Mouse (Mus musculus) activated CD4-positive, CD25-positive, alpha-beta regulatory T cell, adult 9 weeks (primary cell): Measurements from ENCODE around the gene Btbd35f1. TPM values are rescaled to one million over a fixed set of nuclear protein-coding genes. Genes with fewer than 3 reads are reported as not detected.

Experiments
- polyA plus RNA-seq: library from polyadenylated mRNA; unstranded; fragments of 100-300 nt; shearing (Covaris generic); gene quantifications from one replicate; pipeline ENCODE4 v1.2.1, GENCODE M21; 2017

Gene Btbd35f1
- not detected for polyA plus RNA-seq

GRCm38 (mm10) chrX:32559755-32560154 lies at the start of gene Btbd35f1:
Gene Btbd35f1 (plus strand): TSS chrX:32560055.

Other genes starting within 250 kb of the Btbd35f1 start
- gene Gm5926, start 90.7 kb downstream of the Btbd35f1 start, polyA plus RNA-seq = not detected
- not detected for gene Btbd35f21, start 166.1 kb downstream of the Btbd35f1 start, polyA plus RNA-seq